Mouse (Mus musculus) CD4-positive, CD25-positive, alpha-beta regulatory T cell, adult 4 months (primary cell): ENCODE results near the gene Rcbtb2. TPM values are rescaled to one million over a fixed set of nuclear protein-coding genes. Genes with fewer than 3 reads are reported as not detected.

Source experiments
- polyA plus RNA-seq, 2 experiments: library from polyadenylated mRNA; unstranded; fragments of 100-300 nt; shearing (Covaris generic); gene quantifications; one replicate each; pipeline ENCODE4 v1.2.1; 2017

The Rcbtb2 gene
- polyA plus RNA-seq, 2 experiments from 2014 or later = 55.6 to 61.4 TPM

Other genes starting within 250 kb of the Rcbtb2 start
- 10 to 100 TPM; 24.1 to 33.8 TPM for gene Cysltr2, start 73.9 kb upstream of the Rcbtb2 start, polyA plus RNA-seq
- gene Lpar6, start 114.9 kb downstream of the Rcbtb2 start, polyA plus RNA-seq = 10 to 100 TPM; 40.4 to 41.5 TPM
- 10 to 100 TPM; 10.0 to 85.9 TPM for gene Rb1, start 202.8 kb downstream of the Rcbtb2 start, polyA plus RNA-seq